Mouse (Mus musculus) layer of hippocampus, adult 9-11 months (tissue): ENCODE data around the gene Dixdc1.
"Not testable (repeated sequence)": the region's sequence is repeated elsewhere in the genome, so short reads cannot be mapped to it uniquely, and the experiment has no call there.

Experiments used
- DNase-seq: peaks from one replicate; pipeline ENCODE4 v3.0.0; 2022

The Dixdc1 gene

GRCm38 (mm10) chr9:50646826-50647370 lies 92.4 kb downstream of the Dixdc1 start:
- DNase-seq = no peak

GRCm38 (mm10) chr9:50634270-50634669 lies 105.0 kb downstream of the Dixdc1 start:
- DNase-seq = no peak

GRCm38 (mm10) chr9:50633059-50633458 lies 106.3 kb downstream of the Dixdc1 start:
- no peak for DNase-seq

GRCm38 (mm10) chr9:50632016-50632688 lies 107.2 kb downstream of the Dixdc1 start:
- DNase-seq = no peak

GRCm38 (mm10) chr9:50630903-50631302 lies 108.4 kb downstream of the Dixdc1 start:
- not testable (repeated sequence) for DNase-seq

- no peak for DNase-seq
These were observed 121.5 kb downstream of the Dixdc1 start for GRCm38 (mm10) chr9:50617794-50618330.

- peak; percentile 90 for DNase-seq
These were observed 122.3 kb downstream of the Dixdc1 start, which contains the start of the genes Pih1d2 and Nkapd1 for GRCm38 (mm10) chr9:50616766-50617603. Pih1d2 (plus strand) TSS chr9:50617321. Nkapd1 (minus strand) TSS chr9:50617464.

GRCm38 (mm10) chr9:50616161-50616560 lies 123.2 kb downstream of the Dixdc1 start:
- no peak for DNase-seq
